Mouse (Mus musculus) midbrain, postnatal 0 days (tissue): ENCODE data around the gene Eva1b. TPM values are rescaled to one million over a fixed set of nuclear protein-coding genes. Genes with fewer than 3 reads are reported as not detected.

Experiments
- ATAC-seq: fragments of 200-750 bp; cut with Nextera tagmentation; 2 replicates; pipeline ENCODE4 v1.8.0; 2017; ENCODE audit warnings: moderate number of reproducible peaks, mild to moderate bottlenecking, moderate TSS enrichment, moderate library complexity; ENCODE audit not compliant: low FRiP score
- DNase-seq: peaks from one replicate; pipeline ENCODE4 v3.0.0-alpha.2; 2015; ENCODE audit warnings: low spot score
- H3K27ac ChIP-seq: fragments of 300-500 bp; sonication (generic); 2 replicates; pipeline ENCODE4 v1.5.1; 2014; ENCODE audit warnings: low read depth, mild to moderate bottlenecking, low read length, mixed read lengths
- H3K27me3 ChIP-seq: fragments of 300-500 bp; sonication (generic); 2 replicates; pipeline ENCODE4 v1.6.1; 2014; ENCODE audit warnings: low read length, control low read depth, mixed read lengths; ENCODE audit not compliant: insufficient read depth
- H3K36me3 ChIP-seq: fragments of 300-500 bp; sonication (generic); 2 replicates; pipeline ENCODE4 v1.6.1; 2014; ENCODE audit warnings: low read length, control low read depth, mixed read lengths; ENCODE audit not compliant: insufficient read depth
- H3K4me1 ChIP-seq: fragments of 300-500 bp; sonication (generic); 2 replicates; pipeline ENCODE4 v1.6.1; 2014; ENCODE audit warnings: mild to moderate bottlenecking, control low read depth, antibody characterized with exemption, low read length, mixed read lengths; ENCODE audit not compliant: insufficient read depth
- H3K4me2 ChIP-seq: fragments of 300-500 bp; sonication (generic); 2 replicates; pipeline ENCODE4 v1.6.1; 2014; ENCODE audit warnings: low read depth, mild to moderate bottlenecking, low read length, mixed read lengths; ENCODE audit not compliant: poor library complexity, severe bottlenecking
- H3K4me3 ChIP-seq: fragments of 300-500 bp; sonication (generic); 2 replicates; pipeline ENCODE4 v1.5.1; 2014; ENCODE audit warnings: low read depth, mild to moderate bottlenecking, low read length, moderate library complexity
- H3K9ac ChIP-seq: fragments of 300-500 bp; sonication (generic); replicated peaks from 2 replicates; pipeline ENCODE4 v1.6.1; 2014; ENCODE audit warnings: mild to moderate bottlenecking, low read length, moderate library complexity, mixed read lengths; ENCODE audit not compliant: poor library complexity, severe bottlenecking
- H3K9me3 ChIP-seq: fragments of 300-500 bp; sonication (generic); 2 replicates; pipeline ENCODE4 v1.6.1; 2016; ENCODE audit warnings: low read length, control low read depth
- CTCF ChIP-seq: IDR thresholded peaks from 2 replicates; pipeline ENCODE4 v1.5.1; 2016; ENCODE audit warnings: antibody characterized with exemption, mild to moderate bottlenecking
- WGBS: fragments of 180-500 bp; shearing (Covaris S2); extraction: QIAGEN DNeasy Blood & Tissue Kit; methylation state at CpG from one replicate; pipeline ENCODE4 v1.1.7; 2014; 5-methylcytosine and 5-hydroxymethylcytosine counted together
- polyA plus RNA-seq: library from polyadenylated mRNA; unstranded; fragments of >200 nt; fragmentation: Nextera tagmentation; extraction: Ambion mirVana; gene quantifications from 2 replicates; pipeline ENCODE4 v1.2.1, GENCODE M21; 2015
- total RNA-seq: library from RNA; depleted of rRNA; stranded (reverse); fragments of >200 nt; gene quantifications from 2 replicates; pipeline ENCODE4 v1.2.3, GENCODE M21; 2014

Eva1b gene
- total and polyA plus RNA-seq, 2 experiments from 2014 or later: 9.1 to 12.3 TPM

DNA sequence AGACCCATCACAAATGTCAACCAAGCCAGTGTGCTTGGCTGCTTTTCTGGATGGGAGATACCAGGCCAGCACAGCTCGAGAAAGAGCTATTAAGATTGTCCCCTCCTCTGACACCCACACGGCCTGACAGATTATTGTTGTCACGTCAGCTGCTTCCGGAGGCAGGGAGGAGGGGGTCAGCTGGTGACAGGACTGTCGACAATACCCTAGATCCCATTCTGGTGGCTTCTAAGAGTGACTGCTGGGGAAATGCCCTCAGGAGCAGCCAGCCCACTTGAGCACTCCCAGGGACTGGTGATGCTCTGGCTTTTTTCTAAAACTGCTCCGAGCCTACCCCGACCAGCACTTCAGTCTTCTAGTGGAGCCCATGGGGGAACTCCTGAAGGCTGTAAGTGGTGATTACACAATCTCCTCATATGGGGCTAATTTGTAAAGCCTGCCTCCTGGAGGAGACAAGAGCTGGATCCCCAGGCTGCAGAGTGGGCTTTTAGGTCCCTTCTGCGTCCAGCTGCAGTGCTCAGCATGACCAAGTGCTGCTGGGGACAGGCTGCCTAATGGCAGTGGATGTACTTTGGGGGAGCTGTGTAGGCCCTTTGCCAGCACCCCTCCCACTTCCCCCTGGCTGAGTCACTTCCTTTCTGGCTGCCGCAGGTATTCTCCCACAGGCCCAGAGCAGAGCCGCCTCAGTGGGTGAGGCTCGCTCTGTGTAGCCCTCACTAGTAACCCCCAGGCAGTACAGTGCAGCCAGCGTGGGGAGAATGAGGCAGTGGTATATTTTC lies 37.0 kb upstream of the Eva1b start:
- peak; percentile 47 for TF ChIP-seq CTCF
- H3K4me3 ChIP-seq: no peak overlapping the region
- H3K27ac ChIP-seq: peak overlapping the region; percentile 71
- H3K9ac ChIP-seq: peak overlapping the region; percentile 2
- DNase-seq: peak; percentile 64
- H3K9me3 ChIP-seq: no peaks in the 10 kb centered on the region
- peak overlapping the region; percentile 10; the same call in 1 of the 2 replicates for H3K4me2 ChIP-seq
- H3K36me3 ChIP-seq: no peaks in the 10 kb centered on the region; the same call in 1 of the 2 replicates
- WGBS: 4% methylated on average over 12 of the region's 12 CpGs
- peak; percentile 47 for ATAC-seq
- H3K27me3 ChIP-seq: no peaks in the 10 kb centered on the region
- peaks cover 20% of the 10 kb centered on the region for H3K4me1 ChIP-seq

DNA sequence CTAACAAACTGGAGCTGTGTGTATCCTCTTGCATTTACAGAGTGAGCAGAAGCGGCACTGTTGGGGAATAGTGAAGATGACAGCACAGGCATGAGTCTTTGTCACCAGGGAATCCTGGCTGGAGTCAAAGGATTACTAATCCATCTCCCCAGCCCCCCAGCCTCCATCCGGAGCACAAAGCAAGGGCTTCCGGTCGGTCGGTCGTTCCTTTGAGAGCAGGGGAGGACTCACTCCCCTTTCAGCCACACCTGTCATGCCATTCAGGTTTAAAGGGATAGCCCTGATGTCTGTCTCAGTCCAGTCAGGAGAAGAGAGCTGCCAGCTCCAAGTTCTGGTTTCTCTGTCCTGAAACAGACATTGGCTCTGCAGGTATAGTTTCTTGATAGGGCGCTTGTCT lies 36.4 kb upstream of the Eva1b start:
- H3K4me2 ChIP-seq: peak overlapping the region; percentile 10; the same call in 1 of the 2 replicates
- DNase-seq: no peak
- H3K27me3 ChIP-seq: no peaks in the 10 kb centered on the region
- no peaks in the 10 kb centered on the region; the same call in 1 of the 2 replicates for H3K36me3 ChIP-seq
- ATAC-seq: no peak; the same call in 1 of the 2 replicates
- no peaks in the 10 kb centered on the region for H3K9me3 ChIP-seq
- H3K27ac ChIP-seq: peak overlapping the region; percentile 71
- H3K4me1 ChIP-seq: peaks cover 16% of the 10 kb centered on the region
- H3K9ac ChIP-seq: peak overlapping the region; percentile 2
- WGBS: 12% methylated on average over 7 of the region's 7 CpGs
- no peak overlapping the region for H3K4me3 ChIP-seq
- TF ChIP-seq CTCF: no peak

DNA sequence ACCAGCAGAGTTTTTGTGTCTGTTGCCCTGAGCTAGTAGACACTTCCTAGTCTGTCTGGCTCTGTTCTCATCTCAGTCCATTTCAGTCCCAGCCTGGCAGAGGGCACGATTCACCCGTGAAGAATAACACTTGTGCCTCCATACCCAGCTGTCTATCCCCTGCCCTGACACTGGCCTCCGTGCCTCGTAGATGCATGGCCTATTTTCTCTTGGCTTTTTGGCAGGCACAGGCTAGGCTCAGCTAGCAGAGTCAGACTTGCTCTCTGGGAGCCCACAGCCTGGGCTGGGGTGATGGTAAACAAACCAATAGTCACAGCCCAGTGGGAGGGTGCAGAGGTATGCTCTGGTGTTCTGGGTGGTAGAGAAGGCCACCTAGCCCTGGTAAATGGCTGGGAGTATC lies 34.3 kb upstream of the Eva1b start:
- no peak for DNase-seq
- WGBS: 68% methylated on average over 4 of the region's 4 CpGs
- no peak for TF ChIP-seq CTCF
- Histone ChIP-seq H3K4me1 (peaks cover 18% of the 10 kb centered on the region), H3K4me2 (no peak overlapping the region), H3K9me3 (no peaks in the 10 kb centered on the region), H3K4me3 (no peak overlapping the region), H3K36me3 (peaks cover 2% of the 10 kb centered on the region; the same call in 1 of the 2 replicates), H3K27me3 (no peaks in the 10 kb centered on the region), H3K9ac (no peak overlapping the region), H3K27ac (no peak overlapping the region)
- ATAC-seq: no peak

DNA sequence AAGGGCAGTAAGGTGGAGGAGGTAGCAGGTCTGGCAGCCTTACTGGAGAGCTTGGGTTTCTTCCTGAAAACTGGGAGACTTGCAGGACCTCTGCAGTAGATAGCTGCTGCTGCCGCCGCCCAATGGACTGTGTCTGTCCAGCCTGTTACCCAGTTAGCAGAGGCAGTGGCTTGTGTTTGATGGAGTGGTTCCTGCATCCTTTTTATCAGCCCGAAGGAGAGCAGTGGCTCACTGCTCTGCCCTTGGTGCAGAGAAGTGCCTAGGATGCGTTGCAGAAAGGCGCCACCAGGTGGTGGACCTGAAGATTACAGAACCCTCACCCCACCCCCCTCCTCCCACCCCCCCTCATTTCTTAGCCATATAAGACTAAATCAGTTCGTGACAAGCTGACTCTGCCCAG lies 33.6 kb upstream of the Eva1b start:
- no peak for ATAC-seq
- peak; percentile 58 for TF ChIP-seq CTCF

DNA sequence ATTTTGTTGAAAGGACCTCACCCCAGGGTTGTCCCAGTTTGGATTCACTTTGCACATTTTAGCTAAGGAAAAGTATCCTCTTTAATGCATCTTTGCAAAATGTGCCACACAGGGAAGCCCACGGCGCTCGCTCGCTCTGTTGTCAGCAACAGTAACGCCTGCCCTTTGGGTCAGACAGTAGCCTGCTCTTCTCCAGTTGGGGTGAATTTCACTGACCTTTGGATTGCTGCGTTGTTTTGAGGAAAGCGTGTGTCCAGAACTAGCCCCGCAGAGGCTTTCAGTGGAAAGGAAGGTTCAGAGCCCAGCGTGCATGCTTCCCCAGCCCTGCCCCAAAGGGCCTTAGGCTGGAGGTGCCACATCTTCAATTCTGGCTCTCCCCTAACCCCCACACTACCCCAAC lies 32.1 kb upstream of the Eva1b start:
- H3K4me3 ChIP-seq: no peak overlapping the region
- 92% methylated on average over 9 of the region's 9 CpGs for WGBS
- TF ChIP-seq CTCF: no peak
- ATAC-seq (no peak), DNase-seq (no peak)
- peaks cover 12% of the 10 kb centered on the region for H3K4me1 ChIP-seq
- no peak overlapping the region for H3K4me2 ChIP-seq
- H3K36me3 ChIP-seq: peaks cover 2% of the 10 kb centered on the region; the same call in 1 of the 2 replicates
- H3K27me3 ChIP-seq: no peaks in the 10 kb centered on the region
- no peak overlapping the region for H3K9ac ChIP-seq
- H3K9me3 ChIP-seq: no peaks in the 10 kb centered on the region
- no peak overlapping the region for H3K27ac ChIP-seq

More for the DNA sequence above, 33.6 kb upstream of the Eva1b start:
- H3K9me3 ChIP-seq: no peaks in the 10 kb centered on the region
- no peak overlapping the region for H3K4me2 ChIP-seq
- no peak overlapping the region for H3K9ac ChIP-seq
- 29% methylated on average over 6 of the region's 6 CpGs for WGBS
- H3K4me1 ChIP-seq: peaks cover 20% of the 10 kb centered on the region
- H3K4me3 ChIP-seq: no peak overlapping the region
- no peak overlapping the region for H3K27ac ChIP-seq
- peaks cover 2% of the 10 kb centered on the region; the same call in 1 of the 2 replicates for H3K36me3 ChIP-seq
- peak; percentile 56 for DNase-seq
- H3K27me3 ChIP-seq: no peaks in the 10 kb centered on the region

DNA sequence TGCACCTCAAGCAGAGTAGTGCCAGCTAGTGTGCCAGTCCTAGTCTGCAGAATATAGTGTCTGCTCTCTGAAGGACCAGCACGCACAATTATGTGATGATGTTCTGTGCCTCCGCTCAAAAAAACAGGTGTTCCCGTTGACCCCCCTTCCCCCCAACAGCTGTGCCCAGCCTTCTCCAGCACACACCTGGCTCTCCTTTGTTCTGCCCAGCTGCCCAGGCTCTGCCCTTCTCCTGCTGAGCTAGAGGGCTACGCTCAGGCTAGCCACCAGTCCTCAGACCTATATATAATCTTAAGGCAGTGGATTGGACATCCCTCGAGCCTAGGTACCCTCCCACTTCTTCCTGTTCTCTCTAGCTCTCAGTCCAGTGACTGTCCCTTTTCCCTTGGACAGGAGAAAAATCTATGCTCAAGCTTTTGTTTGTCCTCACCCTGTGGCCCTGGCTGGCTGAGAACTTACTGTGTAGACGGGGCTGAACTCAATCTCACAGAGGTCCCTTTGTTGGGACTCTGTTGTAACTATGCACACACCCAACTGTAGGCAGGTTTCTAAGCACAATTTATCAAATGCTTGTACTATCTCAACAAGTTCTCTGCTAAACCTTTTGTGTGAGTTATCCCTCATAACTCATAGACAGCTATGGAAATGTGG lies 31.5 kb upstream of the Eva1b start:
- Histone ChIP-seq H3K9ac (no peak overlapping the region), H3K4me1 (peaks cover 6% of the 10 kb centered on the region), H3K27me3 (no peaks in the 10 kb centered on the region), H3K4me2 (no peak overlapping the region), H3K4me3 (no peak overlapping the region), H3K27ac (no peak overlapping the region), H3K9me3 (no peaks in the 10 kb centered on the region), H3K36me3 (peaks cover 2% of the 10 kb centered on the region; the same call in 1 of the 2 replicates)
- DNase-seq: no peak
- ATAC-seq: no peak
- no peak for TF ChIP-seq CTCF
- 70% methylated on average over 6 of the region's 6 CpGs for WGBS
